In genomic region chr2:10276194-10276593, GRCm38 (mm10) we compare ENCODE assay signal across 8 mouse cellular contexts.
DNase-seq lines count a peak whose midpoint lies in the region; ATAC-seq and TF ChIP-seq lines count a peak whose summit lies in the region.

No protein-coding gene starts in this region.

- TF ChIP-seq CTCF in liver, postnatal 0 days (IDR thresholded peaks at IDR 0.05; ENCODE audit: low read depth), result no peak
- no peak for TF ChIP-seq CTCF in olfactory bulb, adult 2 months (IDR thresholded peaks at IDR 0.05; ENCODE audit: insufficient read depth, low read depth, low read length)

- H3K27me3 ChIP-seq in forebrain, embryonic 16.5 days (replicated peaks; ENCODE audit: control insufficient read depth, insufficient read depth, low read length), result no peaks in the 10 kb centered on the region
- H3K27me3 ChIP-seq in liver, postnatal 0 days (ENCODE audit: insufficient read depth, low read length), result no peaks in the 10 kb centered on the region

- H3K9ac ChIP-seq in forebrain, embryonic 16.5 days (replicated peaks; ENCODE audit: low read depth, low read length), result no peak overlapping the region
- no peak overlapping the region for H3K9ac ChIP-seq in liver, postnatal 0 days (replicated peaks)

- no peak for TF ChIP-seq POLR2A in olfactory bulb, adult 2 months (IDR thresholded peaks at IDR 0.05; ENCODE audit: insufficient read depth, low read depth, low read length)

- DNase-seq in CD4-positive, CD25-positive, alpha-beta regulatory T cell, adult 2 months (ENCODE audit: low read depth, low spot score), result peak; percentile 37
- peak; percentile 59 to 64 for DNase-seq in heart, postnatal 36 days
- peak; percentile 29 for DNase-seq in large intestine, adult 2 months (ENCODE audit: low read depth, low spot score)
- peak; percentile 68 for DNase-seq in liver, postnatal 0 days
- DNase-seq in thymus, adult 18-20 months, result no peak

- no peaks in the 10 kb centered on the region for H3K36me3 ChIP-seq in forebrain, embryonic 16.5 days (ENCODE audit: control insufficient read depth, insufficient read depth)
- no peaks in the 10 kb centered on the region for H3K36me3 ChIP-seq in liver, postnatal 0 days (replicated peaks; ENCODE audit: insufficient read depth, low read length)

- WGBS in forebrain, embryonic 16.5 days, result 43% methylated on average over 2 of the region's 2 CpGs
- WGBS in large intestine, adult 2 months, result 11% methylated on average over 2 of the region's 2 CpGs
- WGBS in liver, postnatal 0 days (ENCODE audit: insufficient replicate concordance), result 43% methylated on average over 2 of the region's 2 CpGs
- 22% methylated on average over 2 of the region's 2 CpGs for WGBS in olfactory bulb, adult 2 months

- H3K4me3 ChIP-seq in forebrain, embryonic 16.5 days (replicated peaks; ENCODE audit: low read length), result no peak overlapping the region
- no peak overlapping the region for H3K4me3 ChIP-seq in liver, postnatal 0 days (ENCODE audit: low read depth, low read length)
- H3K4me3 ChIP-seq in olfactory bulb, adult 2 months (ENCODE audit: insufficient read depth, low read depth, low read length), result no peak overlapping the region

- intact Hi-C loops in heart, postnatal 36 days (cut with DNase I), result loop anchor here (5.0 kb wide), 1 partner anchor 44 kb away; no protein-coding TSS in a partner anchor

- no peak for TF ChIP-seq EP300 in liver, postnatal 0 days (IDR thresholded peaks at IDR 0.05; ENCODE audit: low read depth)

- H3K27ac ChIP-seq in forebrain, embryonic 16.5 days (ENCODE audit: low read length), result no peak overlapping the region
- H3K27ac ChIP-seq in liver, postnatal 0 days (ENCODE audit: low read depth), result 0 out of 2 replicates have a peak overlapping the region, but pooled peaks have one; percentile 18
- H3K27ac ChIP-seq in olfactory bulb, adult 2 months (ENCODE audit: insufficient read depth, low read depth, low read length), result peak overlapping the region; percentile 67; the same call in 1 of the 2 replicates

- peaks cover 6% of the 10 kb centered on the region for H3K4me1 ChIP-seq in forebrain, embryonic 16.5 days (replicated peaks; ENCODE audit: control insufficient read depth, insufficient read depth, low read length)
- H3K4me1 ChIP-seq in liver, postnatal 0 days (ENCODE audit: insufficient read depth), result peaks cover 6% of the 10 kb centered on the region; the same call in 1 of the 2 replicates
- peaks cover 8% of the 10 kb centered on the region for H3K4me1 ChIP-seq in olfactory bulb, adult 2 months (ENCODE audit: control insufficient read depth, insufficient read depth, low read length)

- no peak overlapping the region for H3K4me2 ChIP-seq in forebrain, embryonic 16.5 days (ENCODE audit: low read length)
- no peak overlapping the region for H3K4me2 ChIP-seq in liver, postnatal 0 days (ENCODE audit: low read depth, low read length)

- no peaks in the 10 kb centered on the region for H3K9me3 ChIP-seq in forebrain, embryonic 16.5 days (ENCODE audit: control insufficient read depth, low read length)
- no peaks in the 10 kb centered on the region for H3K9me3 ChIP-seq in liver, postnatal 0 days (ENCODE audit: low read length)

- ATAC-seq in CD4-positive, CD25-positive, alpha-beta regulatory T cell, adult 4 months, result no peak
- peak; percentile 97 for ATAC-seq in forebrain, embryonic 16.5 days
- ATAC-seq in liver, postnatal 0 days, result peak; percentile 96

Comparison
In these comparisons a context has a peak if more than half of its experiments do, and no peak if none do; other contexts are left out.
1. DNase-seq: peak in CD4-positive, CD25-positive, alpha-beta regulatory T cell, adult 2 months (single experiment), heart, postnatal 36 days (2 of 2), large intestine, adult 2 months (single experiment) and liver, postnatal 0 days (single experiment); none in thymus, adult 18-20 months (0 of 2).